Mouse (Mus musculus) T-helper 2 cell (primary cell): ENCODE measurements around the gene Plg.

Source experiments
- in situ Hi-C: fragments of 300-600 bp; cut with MboI, MseI; formaldehyde crosslinking; loops from one replicate; pipeline ENCODE4 v1.15.1; 2025; ENCODE audit warnings: high pct_unique_total_duplicates

The Plg gene

GRCm38 (mm10) chr17:12452862-12453531 lies 74.6 kb downstream of the Plg start:
- in situ Hi-C loops: no loop called here

GRCm38 (mm10) chr17:12453691-12454090 lies 75.3 kb downstream of the Plg start:
- in situ Hi-C loops: no loop called here

- in situ Hi-C loops: no loop called here
These were observed 76.9 kb downstream of the Plg start for GRCm38 (mm10) chr17:12455143-12455790.

DNA sequence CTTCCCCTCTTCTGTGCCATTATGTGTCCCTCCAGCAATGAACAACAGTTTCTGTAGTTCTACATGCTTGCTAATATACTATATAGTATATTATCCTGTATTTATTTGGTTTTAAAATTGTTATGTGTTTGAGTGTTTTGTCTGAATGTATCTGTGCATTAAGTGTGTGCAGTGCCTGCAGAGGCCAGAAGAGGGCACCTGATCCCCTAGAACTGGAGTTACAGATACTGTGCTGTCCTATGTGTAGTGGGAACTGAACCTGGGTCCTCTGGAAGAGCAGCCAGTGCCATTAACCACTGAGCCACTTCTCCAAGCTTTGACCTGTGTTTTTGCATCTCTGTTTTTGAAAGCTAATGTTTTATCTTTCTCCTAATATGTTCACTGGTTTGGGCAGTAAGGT lies 82.8 kb downstream of the Plg start:
- in situ Hi-C loops: no loop called here

DNA sequence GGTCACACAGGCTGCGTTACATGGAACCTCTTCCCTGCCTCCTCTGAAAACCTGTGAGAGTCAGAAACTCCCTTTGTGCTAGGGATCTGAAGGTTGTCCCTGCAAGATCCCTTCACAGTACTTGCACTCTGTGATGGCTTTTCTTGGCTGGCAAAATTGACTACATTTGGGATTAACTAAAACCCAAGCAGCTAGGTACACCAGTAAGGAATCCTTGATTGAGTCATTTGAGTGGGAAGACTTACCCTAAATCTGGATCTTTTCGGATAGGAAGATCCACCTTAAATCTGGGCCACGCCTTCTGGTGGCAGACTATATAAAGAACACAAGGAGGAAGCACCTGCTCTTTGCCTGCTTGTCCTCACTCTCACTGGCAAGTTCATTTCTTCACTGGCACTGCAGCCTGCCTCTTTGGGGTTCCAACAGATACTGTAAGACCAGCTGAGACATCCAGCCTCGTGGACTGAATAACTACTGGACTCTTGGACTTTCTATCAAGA lies 88.1 kb downstream of the Plg start:
- in situ Hi-C loops: no loop called here

DNA sequence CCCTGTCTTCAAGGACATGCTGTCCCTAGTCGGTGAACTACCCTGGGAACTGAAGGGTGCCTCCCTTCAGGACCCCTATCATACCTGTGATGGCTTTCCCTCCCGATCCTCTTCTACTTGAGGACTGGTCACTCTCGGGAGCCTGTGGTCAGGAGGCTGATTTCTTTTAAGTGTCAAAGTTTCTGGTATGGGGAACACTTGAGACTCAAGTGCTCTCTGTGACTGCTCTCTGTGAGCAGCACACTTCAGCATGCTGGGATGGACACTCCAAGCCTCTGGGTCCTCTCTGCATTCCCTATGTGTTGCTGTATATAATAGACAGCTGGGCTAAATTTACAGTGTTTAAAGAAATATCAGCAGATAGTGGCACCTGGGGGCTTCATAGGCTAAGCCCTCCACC lies 89.2 kb downstream of the Plg start:
- in situ Hi-C loops: no loop called here

- in situ Hi-C loops: no loop called here
These were observed 90.3 kb downstream of the Plg start for GRCm38 (mm10) chr17:12468745-12469144.
